Mouse (Mus musculus) G1E (cell line): ENCODE data around the gene Tbc1d24. TPM values are rescaled to one million over a fixed set of nuclear protein-coding genes. Genes with fewer than 3 reads are reported as not detected.
A peak's percentile ranks its signal among the peaks of the same experiment; 100 is the strongest.

Experiments used
- ATAC-seq: 2 replicates; pipeline ENCODE4 v1.8.0; 2016; ENCODE audit warnings: mild to moderate bottlenecking; ENCODE audit not compliant: insufficient number of reproducible peaks, poor library complexity, low FRiP score, severe bottlenecking; ENCODE audit errors: extremely low read depth
- DNase-seq: peaks from one replicate; pipeline ENCODE4 v3.0.0; 2012; ENCODE audit warnings: low spot score
- H3K27me3 ChIP-seq: 2 replicates; pipeline ENCODE4 v1.6.1; 2012; ENCODE audit warnings: mild to moderate bottlenecking, low read length, inconsistent platforms; ENCODE audit not compliant: insufficient read depth
- H3K36me3 ChIP-seq: replicated peaks from 2 replicates; pipeline ENCODE3; 2012; ENCODE audit warnings: mild to moderate bottlenecking, inconsistent platforms
- H3K4me1 ChIP-seq: 2 replicates; pipeline ENCODE4 v1.6.1; 2012; ENCODE audit warnings: low read depth, low read length, inconsistent platforms, mixed read lengths; ENCODE audit not compliant: insufficient read depth
- H3K4me3 ChIP-seq: 2 replicates; pipeline ENCODE4 v1.5.1; 2012; ENCODE audit warnings: low read depth, mild to moderate bottlenecking, inconsistent platforms, low read length, moderate library complexity, mixed read lengths
- H3K9me3 ChIP-seq: replicated peaks from 2 replicates; pipeline ENCODE4 v1.6.1; 2012; ENCODE audit warnings: inconsistent platforms
- CTCF ChIP-seq: IDR thresholded peaks from 2 replicates; pipeline ENCODE4 v1.5.1; 2012; ENCODE audit warnings: low read depth, low read length, inconsistent platforms, mixed read lengths
- GATA1 ChIP-seq: IDR thresholded peaks from 2 replicates; pipeline ENCODE4 v1.6.1; 2012; ENCODE audit warnings: borderline replicate concordance, low read length, inconsistent platforms, mixed read lengths
- GATA2 ChIP-seq: IDR thresholded peaks from 2 replicates; pipeline ENCODE4 v1.6.1; 2012; ENCODE audit warnings: low read depth, low read length, inconsistent platforms, borderline replicate concordance
- POLR2AphosphoS5 ChIP-seq: IDR thresholded peaks from 2 replicates; pipeline ENCODE4 v1.6.1; 2012; ENCODE audit warnings: low read depth, low read length, inconsistent platforms; ENCODE audit not compliant: insufficient replicate concordance
- TAL1 ChIP-seq: conservative IDR thresholded peaks from 2 replicates; pipeline ENCODE4 v1.6.1; 2012; ENCODE audit warnings: low read depth, low read length, inconsistent platforms, mixed read lengths
- polyA plus RNA-seq: library from polyadenylated mRNA; stranded (reverse); fragments of >175 nt; gene quantifications from 2 replicates; pipeline ENCODE4 v1.2.3, GENCODE M21; 2012
- total RNA-seq, 2 experiments: library from RNA; stranded (forward) in 1 of 2; stranded (reverse) in 1 of 2; fragments of 200-1000 nt in 1 of 2; fragments of >200 nt in 1 of 2; fragmentation: Nextera tagmentation in 1 of 2; gene quantifications; 2 replicates each; pipeline ENCODE4 v1.2.3; 2014 to 2017

Tbc1d24 gene
- total and polyA plus RNA-seq, 3 experiments = 23.4 to 120 (median 59.1) TPM

DNA sequence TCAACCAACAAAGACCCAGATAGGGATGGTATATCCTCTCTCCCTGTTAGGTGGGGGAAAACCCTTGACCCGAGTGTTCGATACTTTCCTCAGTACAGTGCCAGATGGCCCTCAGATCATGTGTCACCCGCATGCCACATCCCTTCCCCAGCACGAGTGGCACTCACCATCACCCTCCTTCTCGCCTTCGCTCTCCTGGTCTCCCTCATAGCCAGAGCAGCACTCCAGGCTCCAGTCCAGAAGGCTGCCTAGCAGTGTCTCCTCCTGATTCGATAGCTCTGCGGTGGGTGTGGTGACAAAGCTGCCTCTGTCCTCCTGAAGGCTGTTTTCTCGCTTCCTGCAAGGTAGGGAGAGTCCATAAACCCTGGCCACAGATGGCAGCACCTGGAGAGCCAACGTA lies 19.4 kb upstream of the Tbc1d24 start:
- peak overlapping the region; percentile 46; the same call in 1 of the 2 replicates for H3K4me3 ChIP-seq
- peaks cover 75% of the 10 kb centered on the region for H3K36me3 ChIP-seq
- H3K4me1 ChIP-seq = peaks cover 85% of the 10 kb centered on the region
- TF ChIP-seq GATA1 (no peak), POLR2AphosphoS5 (no peak), CTCF (no peak), TAL1 (no peak)
- no peaks in the 10 kb centered on the region for H3K27me3 ChIP-seq
- H3K9me3 ChIP-seq = no peaks in the 10 kb centered on the region
- ATAC-seq (no peak), DNase-seq (no peak)

DNA sequence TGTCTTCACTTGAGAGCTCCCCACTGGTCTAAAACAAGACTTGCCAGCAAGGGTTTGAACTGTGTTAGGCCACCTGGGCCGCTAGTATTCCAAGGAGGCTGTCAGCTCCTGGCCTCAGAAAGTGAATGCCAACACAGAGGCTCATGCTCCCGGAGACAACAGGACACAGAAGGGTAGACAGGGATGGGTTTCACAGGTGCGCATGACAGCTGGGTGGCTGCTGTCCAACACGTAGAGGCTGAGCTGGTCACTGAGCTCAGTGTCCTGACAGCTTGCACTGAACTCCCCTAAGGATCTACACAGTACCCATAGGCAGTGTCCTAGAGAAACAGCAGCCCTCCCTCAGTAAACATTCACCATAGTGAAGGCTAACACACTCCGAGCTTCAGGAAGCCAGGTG lies 18.2 kb upstream of the Tbc1d24 start:
- peaks cover 78% of the 10 kb centered on the region for H3K36me3 ChIP-seq
- no peak for TF ChIP-seq CTCF
- H3K4me3 ChIP-seq = no peak overlapping the region
- DNase-seq = no peak
- H3K4me1 ChIP-seq = peaks cover 91% of the 10 kb centered on the region
- no peaks in the 10 kb centered on the region for H3K9me3 ChIP-seq
- H3K27me3 ChIP-seq = no peaks in the 10 kb centered on the region
- ATAC-seq = no peak

DNA sequence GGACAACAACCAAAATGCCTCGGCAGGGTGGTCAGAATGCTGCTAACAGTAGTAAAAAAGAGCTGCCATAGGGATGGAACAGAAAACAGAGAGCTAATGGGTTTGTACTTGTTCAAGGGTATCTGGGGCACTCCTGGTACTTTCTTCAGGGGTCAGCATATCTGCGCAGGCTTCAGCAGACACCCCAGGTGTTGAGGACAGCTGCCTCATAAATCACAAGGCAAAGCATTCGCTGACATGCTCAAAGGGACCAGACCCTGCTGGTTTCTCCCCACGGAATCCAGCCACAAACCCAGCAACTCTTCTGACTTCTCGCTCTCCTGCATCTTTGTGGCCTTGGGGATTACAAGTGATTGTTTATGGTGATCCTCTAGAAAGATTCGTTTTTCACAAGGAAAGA lies 17.3 kb upstream of the Tbc1d24 start:
- Histone ChIP-seq H3K27me3 (no peaks in the 10 kb centered on the region), H3K9me3 (no peaks in the 10 kb centered on the region), H3K4me3 (no peak overlapping the region), H3K4me1 (peaks cover 92% of the 10 kb centered on the region), H3K36me3 (peaks cover 78% of the 10 kb centered on the region)
- DNase-seq (no peak), ATAC-seq (no peak)
- TF ChIP-seq GATA1 (no peak), TAL1 (no peak), GATA2 (no peak), POLR2AphosphoS5 (no peak), CTCF (no peak)

DNA sequence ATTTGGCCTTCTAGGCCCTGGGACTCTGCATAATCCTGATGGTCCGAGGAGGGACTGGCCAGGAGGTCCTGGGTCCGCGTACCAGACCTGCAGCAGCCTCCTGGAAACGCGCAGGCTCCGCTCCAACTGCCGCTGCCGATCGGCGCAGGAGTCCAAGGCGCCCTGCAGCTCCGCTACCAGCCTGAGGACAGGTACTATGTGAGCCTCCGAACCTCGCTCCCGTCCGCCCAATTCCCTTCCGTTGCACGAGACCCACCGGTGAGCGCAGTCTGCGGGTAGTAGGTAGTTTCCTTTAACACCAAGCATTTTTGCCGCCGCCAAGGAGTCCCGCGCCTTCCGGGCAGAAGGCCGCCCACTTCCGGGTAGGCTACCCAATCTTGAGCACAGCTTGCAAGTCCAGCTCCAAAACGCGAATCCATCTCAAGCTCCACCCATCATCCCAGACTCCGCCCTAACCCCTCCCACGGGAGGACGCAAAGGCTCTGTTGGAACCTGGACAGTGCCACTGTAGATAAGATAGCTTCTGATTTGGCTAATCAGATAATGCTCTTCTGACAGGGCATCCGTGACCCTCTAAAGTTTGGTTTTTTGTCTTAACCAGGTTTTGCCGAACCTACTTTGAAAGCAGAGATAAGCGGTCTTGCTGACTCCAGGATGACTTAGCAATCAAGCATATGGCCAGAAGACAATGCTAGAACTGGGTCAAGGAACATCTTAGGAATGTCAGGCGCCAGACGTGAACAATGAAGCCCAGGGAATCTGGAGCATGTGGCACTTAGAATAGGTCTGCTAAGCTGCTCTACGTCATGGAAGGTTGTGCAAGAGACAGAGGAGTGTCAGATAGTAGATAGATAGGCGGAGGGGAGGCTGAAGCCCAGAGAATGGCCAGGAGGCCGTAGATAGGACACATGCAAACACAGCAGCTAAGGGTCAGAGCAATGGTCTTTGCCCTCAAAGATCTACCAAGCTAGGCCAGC lies 15.4 kb upstream of the Tbc1d24 start, which contains the start of gene Tedc2:
Gene Tedc2, minus strand, starts transcription at position 417 of the 977 bp plus-strand sequence.
- Histone ChIP-seq H3K36me3 (peaks cover 79% of the 10 kb centered on the region), H3K4me3 (peak within 1 kb of the TSS; percentile 98), H3K9me3 (no peaks in the 10 kb centered on the region), H3K4me1 (peaks cover 90% of the 10 kb centered on the region), H3K27me3 (no peaks in the 10 kb centered on the region)
- ATAC-seq (peak; percentile 75), DNase-seq (peak; percentile 75)
- TF ChIP-seq GATA2 (0 out of 2 replicates have a peak, but pooled peaks have one; percentile 28), CTCF (no peak), POLR2AphosphoS5 (peak; percentile 34; the same call in 1 of the 2 replicates), TAL1 (peak; percentile 59)

DNA sequence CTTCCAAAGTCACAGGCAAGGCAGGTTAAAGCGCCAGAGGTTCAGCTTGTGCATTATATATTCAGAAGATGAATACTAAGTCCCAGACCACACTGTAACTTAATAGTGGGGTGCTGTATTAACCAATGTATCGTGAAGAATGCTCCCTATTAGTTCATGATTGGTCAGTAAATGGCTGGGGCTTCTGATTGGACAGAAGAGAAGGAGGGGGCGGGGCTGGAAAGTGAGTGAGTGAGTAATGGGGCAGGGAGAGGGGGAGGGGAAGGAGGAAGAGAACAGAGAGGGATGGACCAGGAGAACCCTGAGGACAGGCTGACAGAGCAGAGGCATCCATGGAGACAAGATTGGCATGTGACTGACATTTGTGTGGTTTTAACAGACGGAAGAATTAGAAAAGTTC lies 11.5 kb upstream of the Tbc1d24 start:
- TF ChIP-seq GATA2 (no peak), POLR2AphosphoS5 (no peak), TAL1 (no peak), GATA1 (no peak), CTCF (no peak)
- H3K9me3 ChIP-seq = no peaks in the 10 kb centered on the region
- peaks cover 68% of the 10 kb centered on the region for H3K36me3 ChIP-seq
- DNase-seq = no peak
- H3K4me3 ChIP-seq = no peak overlapping the region
- ATAC-seq = no peak; the same call in 1 of the 2 replicates
- H3K4me1 ChIP-seq = peaks cover 77% of the 10 kb centered on the region
- H3K27me3 ChIP-seq = no peaks in the 10 kb centered on the region

DNA sequence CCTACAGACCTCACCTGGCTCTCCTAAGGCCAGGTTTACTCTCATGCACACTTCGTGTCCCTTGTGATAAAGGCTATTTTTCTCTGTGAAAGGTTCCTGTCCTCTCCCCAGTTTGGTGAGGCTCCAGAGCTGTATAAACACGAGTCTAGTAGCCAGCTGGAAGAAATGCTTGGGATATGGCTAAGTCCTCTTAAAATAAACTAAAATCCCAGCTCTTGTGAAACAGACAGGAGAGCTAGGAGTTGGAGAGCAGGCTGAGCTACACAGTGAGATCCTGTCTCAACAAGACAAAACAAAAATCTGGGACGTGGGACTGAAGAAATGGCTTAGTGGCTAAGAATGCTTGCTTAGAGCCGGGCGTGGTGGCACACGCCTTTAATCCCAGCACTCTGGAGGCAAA lies 7.8 kb upstream of the Tbc1d24 start:
- ATAC-seq = no peak
- Histone ChIP-seq H3K4me3 (no peak overlapping the region), H3K27me3 (no peaks in the 10 kb centered on the region), H3K4me1 (peaks cover 81% of the 10 kb centered on the region), H3K9me3 (no peaks in the 10 kb centered on the region), H3K36me3 (peaks cover 53% of the 10 kb centered on the region)
- TF ChIP-seq TAL1 (no peak), GATA1 (no peak), GATA2 (no peak), CTCF (no peak), POLR2AphosphoS5 (no peak)
- DNase-seq = no peak
